Mouse (Mus musculus) stomach, embryonic 14.5 days (tissue): Measurements from ENCODE around the gene Rab7b. TPM values are rescaled to one million over a fixed set of nuclear protein-coding genes. Genes with fewer than 3 reads are reported as not detected.
A peak's percentile ranks its signal among the peaks of the same experiment; 100 is the strongest.

Source experiments
- ATAC-seq: fragments of 200-750 bp; cut with Nextera tagmentation; 2 replicates; pipeline ENCODE4 v1.8.0; 2017; ENCODE audit warnings: low read depth, moderate TSS enrichment; ENCODE audit not compliant: insufficient number of reproducible peaks, insufficient read depth, low FRiP score
- H3K27ac ChIP-seq: fragments of 300-500 bp; sonication (generic); 2 replicates; pipeline ENCODE4 v1.5.1; 2014; ENCODE audit warnings: mild to moderate bottlenecking, low read length, moderate library complexity, mixed read lengths
- H3K27me3 ChIP-seq: fragments of 300-500 bp; sonication (generic); 2 replicates; pipeline ENCODE4 v1.6.1; 2014; ENCODE audit warnings: low read length, control low read depth, mixed read lengths; ENCODE audit not compliant: control insufficient read depth, insufficient read depth
- H3K36me3 ChIP-seq: fragments of 300-500 bp; sonication (generic); 2 replicates; pipeline ENCODE4 v1.6.1; 2014; ENCODE audit warnings: mild to moderate bottlenecking, control low read depth, low read length, moderate library complexity, mixed read lengths; ENCODE audit not compliant: control insufficient read depth, insufficient read depth
- H3K4me1 ChIP-seq: fragments of 300-500 bp; sonication (generic); 2 replicates; pipeline ENCODE4 v1.6.1; 2014; ENCODE audit warnings: low read length, control low read depth, mixed read lengths; ENCODE audit not compliant: control insufficient read depth, insufficient read depth
- H3K4me2 ChIP-seq: fragments of 300-500 bp; sonication (generic); replicated peaks from 2 replicates; pipeline ENCODE4 v1.6.1; 2014; ENCODE audit warnings: low read depth, low read length, control low read depth
- H3K4me3 ChIP-seq: fragments of 300-500 bp; sonication (generic); 2 replicates; pipeline ENCODE4 v1.5.1; 2014; ENCODE audit warnings: low read depth, low read length, control low read depth
- H3K9ac ChIP-seq: fragments of 300-500 bp; sonication (generic); replicated peaks from 2 replicates; pipeline ENCODE4 v1.6.1; 2014; ENCODE audit warnings: low read depth, mild to moderate bottlenecking, control low read depth, low read length, moderate library complexity, mixed read lengths
- H3K9me3 ChIP-seq: fragments of 300-500 bp; sonication (generic); 2 replicates; pipeline ENCODE4 v1.6.1; 2016; ENCODE audit warnings: low read depth, low read length, control low read depth; ENCODE audit not compliant: control insufficient read depth
- WGBS: fragments of 180-500 bp; shearing (Covaris S2); extraction: QIAGEN DNeasy Blood & Tissue Kit; methylation state at CpG from one replicate; pipeline ENCODE4 v1.1.7; 2014; 5-methylcytosine and 5-hydroxymethylcytosine counted together
- polyA plus RNA-seq: library from polyadenylated mRNA; unstranded; fragments of >200 nt; fragmentation: Nextera tagmentation; extraction: Ambion mirVana; gene quantifications from 2 replicates; pipeline ENCODE4 v1.2.1, GENCODE M21; 2014

The Rab7b gene
- polyA plus RNA-seq, 1 experiment from 2014 or later, result 3.9 TPM

GRCm38 (mm10) chr1:131679644-131680043 is 8.9 kb upstream of the Rab7b start:
- no peaks in the 10 kb centered on the region for H3K9me3 ChIP-seq
- H3K27me3 ChIP-seq, result no peaks in the 10 kb centered on the region
- no peak overlapping the region for H3K4me3 ChIP-seq
- H3K9ac ChIP-seq, result no peak overlapping the region
- no peak for ATAC-seq
- no peak overlapping the region for H3K4me2 ChIP-seq
- H3K27ac ChIP-seq, result no peak overlapping the region
- no peaks in the 10 kb centered on the region for H3K36me3 ChIP-seq
- 86% methylated on average over 5 of the region's 5 CpGs for WGBS
- H3K4me1 ChIP-seq, result no peaks in the 10 kb centered on the region

DNA sequence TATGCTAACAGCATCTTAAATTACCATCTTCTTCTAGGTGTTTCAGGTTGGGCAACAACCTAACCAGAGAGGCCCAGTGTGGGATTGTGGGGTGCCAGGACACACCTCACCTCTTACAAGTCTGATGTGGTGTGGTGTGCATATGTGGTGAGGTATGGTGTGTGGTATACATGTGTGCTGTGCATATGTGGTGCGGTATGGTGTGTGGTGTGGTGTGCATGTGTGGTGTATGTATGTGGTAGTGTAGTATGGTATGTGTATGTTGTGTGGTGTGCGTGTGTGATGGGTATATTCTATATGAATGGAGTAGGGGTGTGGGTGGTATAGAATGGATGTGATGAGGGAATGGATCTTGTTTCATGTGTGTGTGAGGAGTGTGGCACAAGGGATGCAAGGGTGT is 756 bp upstream of the Rab7b start:
- no peak for ATAC-seq
- 96% methylated on average over 2 of the region's 2 CpGs for WGBS
- H3K9me3 ChIP-seq, result no peaks in the 10 kb centered on the region
- H3K36me3 ChIP-seq, result no peaks in the 10 kb centered on the region
- no peak overlapping the region for H3K4me3 ChIP-seq
- no peak overlapping the region for H3K9ac ChIP-seq
- no peaks in the 10 kb centered on the region for H3K27me3 ChIP-seq
- H3K4me1 ChIP-seq, result peaks cover 8% of the 10 kb centered on the region; the same call in 1 of the 2 replicates
- H3K4me2 ChIP-seq, result no peak overlapping the region
- H3K27ac ChIP-seq, result no peak overlapping the region

DNA sequence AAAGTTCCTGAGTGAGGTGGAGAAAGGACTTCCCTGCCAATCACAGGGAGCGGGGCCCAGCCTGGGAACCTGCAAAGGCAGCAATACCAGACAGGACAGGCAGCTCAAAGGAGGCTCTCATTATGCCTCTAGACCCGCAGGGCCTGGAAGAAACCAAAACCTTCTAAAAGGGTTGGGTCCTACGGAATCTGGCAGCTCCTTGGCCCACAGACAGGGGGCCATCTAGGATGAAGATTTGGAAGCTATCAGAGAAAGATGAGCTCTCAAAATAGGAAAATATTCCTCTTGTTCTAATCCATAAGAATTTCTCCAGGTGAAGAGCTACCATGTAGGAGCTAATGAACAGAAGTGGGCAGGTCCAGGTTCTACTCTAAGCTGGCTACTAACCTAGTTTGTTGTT is 521 bp downstream of the Rab7b start:
- Histone ChIP-seq H3K4me1 (peaks cover 8% of the 10 kb centered on the region; the same call in 1 of the 2 replicates), H3K9me3 (no peaks in the 10 kb centered on the region), H3K4me3 (no peak overlapping the region), H3K27me3 (no peaks in the 10 kb centered on the region), H3K4me2 (no peak overlapping the region), H3K9ac (no peak overlapping the region), H3K27ac (no peak overlapping the region), H3K36me3 (no peaks in the 10 kb centered on the region)
- 86% methylated on average over 3 of the region's 3 CpGs for WGBS
- no peak for ATAC-seq

- H3K9ac ChIP-seq, result no peak overlapping the region
- ATAC-seq, result no peak
- no peaks in the 10 kb centered on the region for H3K27me3 ChIP-seq
- WGBS, result 77% methylated on average over 5 of the region's 5 CpGs
- no peak overlapping the region for H3K4me2 ChIP-seq
- H3K36me3 ChIP-seq, result no peaks in the 10 kb centered on the region
- peaks cover 8% of the 10 kb centered on the region; the same call in 1 of the 2 replicates for H3K4me1 ChIP-seq
- no peak overlapping the region for H3K4me3 ChIP-seq
- H3K9me3 ChIP-seq, result no peaks in the 10 kb centered on the region
- H3K27ac ChIP-seq, result peak overlapping the region; percentile 59; the same call in 1 of the 2 replicates
Observed at GRCm38 (mm10) chr1:131689899-131690298, 1.4 kb downstream of the Rab7b start.

DNA sequence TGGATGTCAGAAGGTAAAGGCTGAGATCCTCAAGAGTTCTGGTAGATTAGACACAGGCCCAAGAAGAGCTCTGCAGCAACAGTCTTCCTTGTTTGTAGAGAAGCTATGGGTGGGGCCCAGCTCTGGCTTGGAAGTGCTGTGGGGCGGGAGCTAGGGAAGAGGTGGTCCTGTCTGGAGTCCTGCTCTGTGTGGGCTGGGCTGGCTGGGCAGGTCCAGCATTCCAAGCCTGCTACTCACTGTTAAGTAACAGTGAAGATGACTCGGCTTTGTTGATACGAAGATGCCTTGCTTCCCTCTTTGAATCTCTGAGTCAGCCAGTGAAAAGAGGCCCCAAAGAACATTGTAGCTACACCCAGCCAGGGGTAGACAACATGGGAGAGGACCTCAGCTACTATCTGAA is 1.9 kb downstream of the Rab7b start:
- peaks cover 8% of the 10 kb centered on the region; the same call in 1 of the 2 replicates for H3K4me1 ChIP-seq
- H3K4me3 ChIP-seq, result no peak overlapping the region
- no peaks in the 10 kb centered on the region for H3K27me3 ChIP-seq
- H3K4me2 ChIP-seq, result no peak overlapping the region
- no peak overlapping the region for H3K9ac ChIP-seq
- WGBS, result 18% methylated on average over 3 of the region's 3 CpGs
- no peak; the same call in 1 of the 2 replicates for ATAC-seq
- H3K9me3 ChIP-seq, result no peaks in the 10 kb centered on the region
- peak overlapping the region; percentile 59; the same call in 1 of the 2 replicates for H3K27ac ChIP-seq
- no peaks in the 10 kb centered on the region for H3K36me3 ChIP-seq

DNA sequence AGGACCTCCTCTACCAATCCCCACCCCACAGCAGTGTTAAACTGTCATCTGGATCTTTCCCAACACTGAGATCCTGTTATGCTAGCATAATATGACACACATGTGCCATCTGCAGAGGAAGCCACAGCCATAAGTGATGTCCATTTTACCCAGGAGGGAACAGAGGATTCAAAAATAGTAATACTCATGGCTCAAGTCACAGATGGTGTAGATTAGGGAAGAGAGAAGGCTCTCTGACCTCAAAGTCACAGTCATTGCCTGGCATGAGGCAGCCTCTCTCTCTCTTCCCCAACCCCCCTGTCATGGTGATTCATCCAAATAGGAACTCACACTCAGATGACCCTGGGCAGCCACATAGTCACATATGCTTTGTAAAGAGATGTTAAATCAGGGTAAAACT is 2.9 kb downstream of the Rab7b start:
- peaks cover 8% of the 10 kb centered on the region; the same call in 1 of the 2 replicates for H3K4me1 ChIP-seq
- no peak overlapping the region for H3K4me2 ChIP-seq
- no peak for ATAC-seq
- H3K27ac ChIP-seq, result no peak overlapping the region
- H3K27me3 ChIP-seq, result no peaks in the 10 kb centered on the region
- no peak overlapping the region for H3K4me3 ChIP-seq
- no peak overlapping the region for H3K9ac ChIP-seq
- no peaks in the 10 kb centered on the region for H3K36me3 ChIP-seq
- H3K9me3 ChIP-seq, result no peaks in the 10 kb centered on the region

DNA sequence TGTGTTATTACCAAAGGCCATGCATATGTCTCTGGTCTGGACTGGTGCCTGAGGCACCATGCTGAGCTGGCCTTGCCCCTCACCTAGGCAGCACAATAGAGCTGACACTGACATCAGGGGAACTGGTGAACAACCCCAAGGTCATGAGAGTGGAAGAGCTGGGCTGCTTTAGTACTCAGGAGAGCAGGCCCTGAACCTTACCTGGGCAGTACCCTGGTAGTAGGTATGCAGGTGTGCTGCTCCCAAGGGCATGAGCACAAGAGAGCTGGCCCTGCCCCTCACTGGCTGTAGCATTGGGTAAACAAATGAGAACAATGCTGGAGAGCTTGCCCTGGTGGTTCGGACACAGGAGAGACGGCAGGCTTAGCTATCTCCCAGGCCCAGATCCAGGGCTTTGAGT is 6.8 kb downstream of the Rab7b start:
- Histone ChIP-seq H3K27ac (no peak overlapping the region), H3K36me3 (no peaks in the 10 kb centered on the region), H3K4me3 (no peak overlapping the region), H3K4me1 (peaks cover 6% of the 10 kb centered on the region; the same call in 1 of the 2 replicates), H3K4me2 (no peak overlapping the region), H3K9me3 (no peaks in the 10 kb centered on the region), H3K9ac (no peak overlapping the region), H3K27me3 (no peaks in the 10 kb centered on the region)
- ATAC-seq, result no peak
- 76% methylated on average over 2 of the region's 2 CpGs for WGBS

GRCm38 (mm10) chr1:131696325-131696724 is 7.8 kb downstream of the Rab7b start:
- H3K27ac ChIP-seq, result no peak overlapping the region
- no peak for ATAC-seq
- WGBS, result 64% methylated on average over 4 of the region's 4 CpGs

DNA sequence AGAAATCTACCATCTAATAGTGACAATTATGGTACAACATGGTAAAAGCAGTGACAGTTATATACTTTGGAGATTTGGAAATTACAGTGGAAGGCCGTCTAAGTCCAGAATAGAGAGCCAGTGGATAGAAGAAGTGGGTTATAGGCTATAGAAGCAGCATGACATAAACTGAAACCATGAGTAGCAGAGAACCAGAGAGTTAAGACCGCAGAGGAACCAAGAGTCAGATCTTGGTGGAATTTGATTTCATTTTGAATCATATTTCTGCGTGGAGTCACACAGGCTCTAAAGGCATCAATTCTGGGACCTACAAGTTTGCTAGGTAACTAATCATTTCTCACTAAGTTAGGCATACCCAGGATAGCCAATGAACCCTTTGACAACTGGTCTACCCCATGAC is 10.3 kb downstream of the Rab7b start:
- H3K27ac ChIP-seq, result no peak overlapping the region
- WGBS, result 90% methylated on average over 3 of the region's 3 CpGs
- no peak for ATAC-seq

More at GRCm38 (mm10) chr1:131696325-131696724, 7.8 kb downstream of the Rab7b start:
- H3K4me2 ChIP-seq, result no peak overlapping the region
- H3K9me3 ChIP-seq, result no peaks in the 10 kb centered on the region
- no peaks in the 10 kb centered on the region for H3K27me3 ChIP-seq
- H3K36me3 ChIP-seq, result no peaks in the 10 kb centered on the region
- no peak overlapping the region for H3K4me3 ChIP-seq
- H3K9ac ChIP-seq, result no peak overlapping the region
- no peaks in the 10 kb centered on the region for H3K4me1 ChIP-seq

More for the DNA sequence above, 10.3 kb downstream of the Rab7b start:
- Histone ChIP-seq H3K4me1 (no peaks in the 10 kb centered on the region), H3K4me2 (no peak overlapping the region), H3K9ac (no peak overlapping the region), H3K4me3 (no peak overlapping the region), H3K9me3 (no peaks in the 10 kb centered on the region), H3K27me3 (no peaks in the 10 kb centered on the region), H3K36me3 (no peaks in the 10 kb centered on the region)
